Mouse (Mus musculus) megakaryocyte, embryonic 14.5 days (primary cell): ENCODE data around the gene Jmjd1c.

ENCODE experiments used
- FLI1 ChIP-seq: IDR thresholded peaks from 2 replicates; pipeline ENCODE4 v1.6.1; 2012; ENCODE audit warnings: low read length, inconsistent platforms, mixed read lengths
- GATA1 ChIP-seq: IDR thresholded peaks from 3 replicates; pipeline ENCODE4 v1.6.1; 2012; ENCODE audit warnings: mixed read lengths, low read length, inconsistent platforms, borderline replicate concordance

- no peak for TF ChIP-seq GATA1
- no peak for TF ChIP-seq FLI1
Measured at GRCm38 (mm10) chr10:67197829-67198228, 101.9 kb downstream of the Jmjd1c start.
